Mouse (Mus musculus) MEL (cell line): ENCODE measurements around the gene Ppp1cc.

Experiments used
- CHD1 ChIP-seq: IDR thresholded peaks from 2 replicates; pipeline ENCODE4 v1.6.1; 2012; ENCODE audit warnings: low read depth, mild to moderate bottlenecking, inconsistent platforms, low read length, improper control_type of control experiment
- CTCF ChIP-seq, 3 experiments: IDR thresholded peaks in 2 of 3; conservative IDR thresholded peaks in 1 of 3; 2 replicates each; pipeline ENCODE4 v1.5.1; 2011 to 2012; ENCODE audit warnings: low read length in 3 of 3, low read depth in 2 of 3, mild to moderate bottlenecking in 2 of 3, improper control_type of control experiment in 1 of 3, inconsistent platforms in 1 of 3, mixed read lengths in 1 of 3, moderate library complexity in 1 of 3; ENCODE audit not compliant: control insufficient read depth in 1 of 3, insufficient read depth in 1 of 3, poor library complexity in 1 of 3, severe bottlenecking in 1 of 3
- E2F4 ChIP-seq: IDR thresholded peaks from 2 replicates; pipeline ENCODE4 v1.6.1; 2011; ENCODE audit warnings: low read depth, low read length, improper control_type of control experiment, borderline replicate concordance
- ELF1 ChIP-seq: IDR thresholded peaks from 2 replicates; pipeline ENCODE4 v1.6.1; 2014; ENCODE audit warnings: low read depth, mild to moderate bottlenecking, inconsistent platforms, low read length, improper control_type of control experiment, moderate library complexity
- EP300 ChIP-seq, 2 experiments: IDR thresholded peaks; 2 replicates each; pipeline ENCODE4 v1.6.1; 2011; ENCODE audit warnings: improper control_type of control experiment in 2 of 2, low read length in 2 of 2, low read depth in 1 of 2, mild to moderate bottlenecking in 1 of 2
- KAT2A ChIP-seq: conservative IDR thresholded peaks from 2 replicates; pipeline ENCODE4 v1.6.1; 2012; ENCODE audit warnings: low read depth, low read length, improper control_type of control experiment, inconsistent platforms
- POLR2A ChIP-seq, 2 experiments: IDR thresholded peaks; 2 replicates each; pipeline ENCODE4 v1.6.1; 2011 to 2012; ENCODE audit warnings: low read length in 2 of 2, mild to moderate bottlenecking in 2 of 2, control low read depth in 1 of 2, improper control_type of control experiment in 1 of 2, low read depth in 1 of 2, moderate library complexity in 1 of 2; ENCODE audit not compliant: control insufficient read depth in 1 of 2, insufficient read depth in 1 of 2, poor library complexity in 1 of 2
- POLR2AphosphoS5 ChIP-seq: IDR thresholded peaks from 2 replicates; pipeline ENCODE4 v1.6.1; 2012; ENCODE audit warnings: low read depth, borderline replicate concordance, mild to moderate bottlenecking, inconsistent platforms, low read length, moderate library complexity, mixed read lengths
- ZC3H11A ChIP-seq: IDR thresholded peaks from 2 replicates; pipeline ENCODE4 v1.6.1; 2012; ENCODE audit warnings: low read depth, mild to moderate bottlenecking, inconsistent platforms, low read length, improper control_type of control experiment

GRCm38 (mm10) chr5:122146609-122147008 is 11.5 kb upstream of the Ppp1cc start:
- TF ChIP-seq POLR2AphosphoS5 (no peak), KAT2A (no peak), CTCF (IDR thresholded peaks at IDR 0.05 in 2 of 3, conservative IDR thresholded peaks at IDR 0.05 in 1 of 3; ENCODE audit: control insufficient read depth in 1 of 3, insufficient read depth in 1 of 3, low read depth in 2 of 3, low read length in 3 of 3, poor library complexity in 1 of 3, severe bottlenecking in 1 of 3) (no peak), ZC3H11A (no peak), POLR2A (IDR thresholded peaks at IDR 0.05; ENCODE audit: control insufficient read depth in 1 of 2, insufficient read depth in 1 of 2, low read depth in 1 of 2, low read length in 2 of 2, poor library complexity in 1 of 2) (no peak), E2F4 (no peak), ELF1 (no peak), EP300 (IDR thresholded peaks at IDR 0.05; ENCODE audit: low read depth in 1 of 2, low read length in 2 of 2) (no peak), CHD1 (no peak)
